Mouse (Mus musculus) embryo, embryonic 9.5 days (tissue): Measurements from ENCODE around the gene Prps2.
"Not testable (repeated sequence)": the region's sequence is repeated elsewhere in the genome, so short reads cannot be mapped to it uniquely, and the experiment has no call there.

Experiments
- DNase-seq: peaks from one replicate; pipeline ENCODE4 v3.0.0-alpha.2; 2017; ENCODE audit errors: extremely low spot score

The Prps2 gene

GRCm38 (mm10) chrX:167323742-167324141, 58.8 kb downstream of the Prps2 start:
- DNase-seq = no peak

DNA sequence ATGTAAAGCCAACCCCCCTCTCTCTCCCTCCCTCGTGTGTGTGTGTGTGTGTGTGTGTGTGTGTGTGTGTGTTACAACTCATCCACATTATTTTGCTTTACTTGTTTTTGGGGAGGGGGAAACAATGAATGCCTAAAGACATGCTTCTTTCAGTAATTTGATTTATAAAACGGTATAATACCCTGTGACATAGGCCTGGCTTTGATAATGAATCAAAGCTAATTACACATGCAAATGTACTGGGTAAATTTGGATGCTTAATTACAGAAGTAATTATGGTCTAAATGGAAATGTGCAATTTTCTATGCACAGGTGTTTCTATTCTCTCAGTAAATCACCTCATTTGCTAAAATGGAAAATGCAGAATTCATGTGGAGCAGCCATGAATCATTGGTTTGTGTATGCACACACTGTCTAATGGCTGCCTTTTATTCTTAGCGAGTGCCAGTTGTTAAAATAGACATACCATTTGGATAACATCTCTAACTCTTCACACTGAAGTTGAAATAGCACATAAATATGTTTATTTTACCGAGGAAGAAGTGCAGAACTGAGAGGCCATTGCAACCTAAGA, 61.2 kb downstream of the Prps2 start:
- DNase-seq = no peak

DNA sequence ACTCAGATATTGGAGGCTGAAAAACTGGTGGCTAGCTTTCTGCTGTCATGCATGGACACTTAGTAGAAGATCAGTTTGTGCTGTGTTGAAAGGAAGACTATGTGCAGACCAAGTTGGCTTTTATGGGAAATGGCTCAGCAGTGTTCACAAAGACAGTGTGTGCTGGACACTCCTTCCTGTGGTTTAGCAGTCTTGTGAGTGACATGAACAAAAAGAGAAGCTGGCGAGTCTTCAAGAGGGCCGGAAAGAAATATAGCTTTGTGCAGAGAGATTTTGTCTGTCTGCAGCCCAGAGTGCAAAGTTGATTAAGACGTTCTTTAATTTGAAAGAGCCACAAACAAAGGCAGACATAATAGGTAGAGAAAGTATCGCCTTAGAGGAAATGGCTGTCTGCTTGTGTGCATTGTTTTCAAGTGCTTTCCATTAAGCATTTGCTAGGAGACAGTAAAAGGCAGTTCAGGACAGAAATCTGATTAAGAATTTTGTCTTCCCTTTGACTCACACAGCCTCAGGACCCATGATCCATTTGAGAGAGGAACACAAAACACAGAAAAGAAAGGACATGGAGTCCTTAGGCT, 63.6 kb downstream of the Prps2 start:
- no peak for DNase-seq

DNA sequence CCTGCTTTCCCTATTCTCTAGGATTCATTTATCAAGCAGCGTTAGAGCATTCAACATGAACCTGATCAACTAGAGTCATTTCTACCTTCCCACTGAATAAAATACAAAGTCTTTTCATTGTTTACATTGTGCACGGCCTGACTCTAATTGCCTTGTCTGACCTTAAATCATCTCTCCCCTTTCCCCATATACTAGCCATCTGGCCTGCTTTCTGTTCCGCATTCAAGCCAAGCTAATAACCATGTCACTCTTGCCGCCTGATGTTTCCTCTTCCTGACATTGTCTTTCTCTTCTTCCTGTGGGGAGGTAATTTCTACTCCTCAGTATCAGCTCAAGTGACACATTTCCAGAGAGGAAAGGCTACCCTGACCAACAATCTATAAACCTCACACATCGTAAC, 66.8 kb downstream of the Prps2 start:
- DNase-seq = no peak

DNA sequence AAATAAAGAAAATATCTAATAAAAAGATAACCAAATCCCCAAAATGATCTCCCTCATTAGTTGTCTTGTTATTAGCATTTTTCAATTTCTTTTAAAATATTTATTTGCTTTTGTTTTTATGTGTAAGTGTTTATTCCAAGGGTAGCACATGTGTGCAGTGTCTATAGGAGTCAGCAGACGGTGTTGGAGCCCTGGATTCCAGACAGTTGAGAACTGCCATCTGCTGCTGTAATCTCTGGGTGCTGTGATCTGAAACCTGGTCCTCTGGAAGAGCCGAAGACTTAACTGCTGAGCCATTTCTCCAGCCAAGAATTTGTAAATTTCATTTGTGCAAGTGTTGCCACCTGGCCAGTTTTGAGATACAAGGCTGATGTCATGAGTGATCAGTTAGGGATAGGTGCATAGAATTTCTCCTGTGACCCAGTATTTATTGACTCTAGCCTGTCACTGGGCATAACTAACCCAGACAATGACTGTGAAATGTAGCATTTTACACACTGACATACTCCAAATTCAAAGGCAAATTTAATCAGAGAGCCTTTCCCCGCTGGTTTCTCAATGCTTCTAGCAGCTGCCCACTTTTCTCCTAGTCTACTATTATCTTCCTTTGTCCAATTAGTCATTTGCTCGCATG, 67.3 kb downstream of the Prps2 start:
- DNase-seq = no peak

- DNase-seq = not testable (repeated sequence)
Measured at GRCm38 (mm10) chrX:167302061-167302460, 80.5 kb downstream of the Prps2 start.
